11 mouse cellular contexts compared by ENCODE assay signal in the genomic region with DNA sequence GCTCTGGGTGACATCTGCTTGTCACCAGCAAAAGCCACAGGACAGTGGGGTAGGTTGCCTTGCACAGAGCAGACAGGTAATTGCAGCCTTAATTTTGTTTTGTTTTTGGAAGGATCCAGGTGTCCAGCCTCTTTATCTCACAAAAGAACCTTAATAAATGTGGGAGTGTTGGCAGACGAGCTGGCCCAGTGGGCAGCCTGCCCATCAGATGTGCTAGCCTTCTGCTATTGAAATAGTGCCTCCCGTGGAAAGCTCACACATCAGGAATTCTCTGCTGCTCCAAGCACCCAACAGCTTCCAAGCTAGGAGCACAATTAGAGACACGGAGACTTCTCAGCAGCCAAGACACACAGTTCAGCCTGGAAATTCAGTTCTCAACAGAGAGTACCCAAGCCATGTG.
DNase-seq lines count a peak whose midpoint lies in the region; ATAC-seq and TF ChIP-seq lines count a peak whose summit lies in the region.
"Had no signal": no experiment of that assay in that cellular context is flagged by ENCODE, and none has a peak within 500 bp of the region (broad histone marks: within the 10 kb centered on the region; RNA-seq: fewer than 3 reads in every experiment).

No protein-coding gene starts in this region.

- ATAC-seq in forebrain, embryonic 16.5 days: 0 out of 2 replicates have a peak, but pooled peaks have one; percentile 38
- no peak for ATAC-seq in forebrain, embryonic 11.5 days (replicated peaks; ENCODE audit: low FRiP score)
- no peak for ATAC-seq in hindbrain, embryonic 12.5 days (ENCODE audit: low FRiP score)
- ATAC-seq: liver, embryonic 12.5 days; midbrain, embryonic 13.5 days had no signal

- no peak overlapping the region for H3K9ac ChIP-seq in forebrain, embryonic 16.5 days (replicated peaks; ENCODE audit: low read depth, low read length)
- no peak overlapping the region for H3K9ac ChIP-seq in forebrain, embryonic 11.5 days (ENCODE audit: low read length)
- H3K9ac ChIP-seq in hindbrain, embryonic 12.5 days: no peak overlapping the region
- H3K9ac ChIP-seq: liver, embryonic 12.5 days; midbrain, embryonic 13.5 days had no signal

- no peaks in the 10 kb centered on the region for H3K4me1 ChIP-seq in forebrain, embryonic 16.5 days (replicated peaks; ENCODE audit: control insufficient read depth, insufficient read depth, low read length)
- H3K4me1 ChIP-seq in forebrain, embryonic 11.5 days (replicated peaks; ENCODE audit: control insufficient read depth, insufficient read depth, low read length): no peaks in the 10 kb centered on the region
- H3K4me1 ChIP-seq in hindbrain, embryonic 12.5 days: no peaks in the 10 kb centered on the region
- H3K4me1 ChIP-seq: liver, embryonic 12.5 days; midbrain, embryonic 13.5 days had no signal

- no peak overlapping the region for H3K4me2 ChIP-seq in forebrain, embryonic 16.5 days (ENCODE audit: low read length)
- no peak overlapping the region for H3K4me2 ChIP-seq in forebrain, embryonic 11.5 days (ENCODE audit: low read depth, low read length, severe bottlenecking)
- no peak overlapping the region for H3K4me2 ChIP-seq in hindbrain, embryonic 12.5 days (replicated peaks)
- H3K4me2 ChIP-seq: liver, embryonic 12.5 days; midbrain, embryonic 13.5 days had no signal

- no peaks in the 10 kb centered on the region for H3K9me3 ChIP-seq in forebrain, embryonic 16.5 days (ENCODE audit: control insufficient read depth, low read length)
- H3K9me3 ChIP-seq in forebrain, embryonic 11.5 days (ENCODE audit: control insufficient read depth, low read length): no peaks in the 10 kb centered on the region
- H3K9me3 ChIP-seq in hindbrain, embryonic 12.5 days (replicated peaks): no peaks in the 10 kb centered on the region
- H3K9me3 ChIP-seq: liver, embryonic 12.5 days; midbrain, embryonic 13.5 days had no signal

- DNase-seq in forebrain, embryonic 11.5 days (ENCODE audit: low spot score): no peak
- DNase-seq in left cerebral cortex, postnatal 14 days (ENCODE audit: low spot score in 2 of 2): peak; percentile 18 to 21
- DNase-seq in left cerebral cortex, adult 2 months (ENCODE audit: extremely low spot score in 1 of 2, low spot score in 2 of 2): no peak
- peak; percentile 2 for DNase-seq in fibroblast of lung, adult 2 months (ENCODE audit: low read depth)
- peak; percentile 11 to 12 for DNase-seq in layer of hippocampus, postnatal 36 days
- no peak for DNase-seq in yolk sac, embryonic 10.5 days (ENCODE audit: low spot score)

- no peaks in the 10 kb centered on the region for H3K27me3 ChIP-seq in forebrain, embryonic 16.5 days (replicated peaks; ENCODE audit: control insufficient read depth, insufficient read depth, low read length)
- H3K27me3 ChIP-seq in forebrain, embryonic 11.5 days (ENCODE audit: control insufficient read depth, insufficient read depth, low read length): no peaks in the 10 kb centered on the region
- no peaks in the 10 kb centered on the region for H3K27me3 ChIP-seq in hindbrain, embryonic 12.5 days
- H3K27me3 ChIP-seq: liver, embryonic 12.5 days; midbrain, embryonic 13.5 days had no signal

- 39% methylated on average over 3 of the region's 3 CpGs for WGBS in forebrain, embryonic 16.5 days
- 86% methylated on average over 3 of the region's 3 CpGs for WGBS in forebrain, embryonic 11.5 days
- 72% methylated on average over 3 of the region's 3 CpGs for WGBS in hindbrain, embryonic 12.5 days

- no peaks in the 10 kb centered on the region for H3K36me3 ChIP-seq in forebrain, embryonic 16.5 days (ENCODE audit: control insufficient read depth, insufficient read depth)
- no peaks in the 10 kb centered on the region for H3K36me3 ChIP-seq in forebrain, embryonic 11.5 days (ENCODE audit: control insufficient read depth, insufficient read depth, low read length)
- no peaks in the 10 kb centered on the region for H3K36me3 ChIP-seq in hindbrain, embryonic 12.5 days
- H3K36me3 ChIP-seq: liver, embryonic 12.5 days; midbrain, embryonic 13.5 days had no signal

- no peak overlapping the region for H3K27ac ChIP-seq in forebrain, embryonic 16.5 days (ENCODE audit: low read length)
- H3K27ac ChIP-seq in forebrain, embryonic 11.5 days (ENCODE audit: low read depth, low read length): no peak overlapping the region
- no peak overlapping the region for H3K27ac ChIP-seq in left cerebral cortex, adult 2 months
- H3K27ac ChIP-seq in hindbrain, embryonic 12.5 days: no peak overlapping the region
- H3K27ac ChIP-seq: kidney, postnatal 0 days; liver, embryonic 12.5 days; midbrain, embryonic 13.5 days had no signal

- intact Hi-C loops in left cerebral cortex, postnatal 14 days (cut with DNase I): no loop called here
- intact Hi-C loops in left cerebral cortex, adult 2 months (cut with DNase I): no loop called here

- TF ChIP-seq CTCF in left cerebral cortex, adult 2 months (IDR thresholded peaks at IDR 0.05): no peak

- no peak overlapping the region for H3K4me3 ChIP-seq in forebrain, embryonic 16.5 days (replicated peaks; ENCODE audit: low read length)
- no peak overlapping the region for H3K4me3 ChIP-seq in forebrain, embryonic 11.5 days (ENCODE audit: low read depth, low read length)
- no peak overlapping the region for H3K4me3 ChIP-seq in left cerebral cortex, adult 2 months
- no peak overlapping the region for H3K4me3 ChIP-seq in hindbrain, embryonic 12.5 days
- H3K4me3 ChIP-seq: liver, embryonic 12.5 days; midbrain, embryonic 13.5 days had no signal

Comparison
In these comparisons a context has a peak if more than half of its experiments do, and no peak if none do; other contexts are left out.
1. DNase-seq: peak in left cerebral cortex, postnatal 14 days (2 of 2), fibroblast of lung, adult 2 months (single experiment) and layer of hippocampus, postnatal 36 days (2 of 2); none in forebrain, embryonic 11.5 days (single experiment), left cerebral cortex, adult 2 months (0 of 2) and yolk sac, embryonic 10.5 days (single experiment).